Mouse (Mus musculus) MN1 (cell line): ENCODE measurements around the gene Scube2.

Experiments
- DNase-seq: peaks from one replicate; pipeline ENCODE4 v3.0.0-alpha.2; 2016; ENCODE audit warnings: low spot score

Gene Scube2

GRCm38 (mm10) chr7:109865370-109866229, at the start of gene Scube2:
Scube2 (minus strand) TSS chr7:109865679.
- DNase-seq = no peak

DNA sequence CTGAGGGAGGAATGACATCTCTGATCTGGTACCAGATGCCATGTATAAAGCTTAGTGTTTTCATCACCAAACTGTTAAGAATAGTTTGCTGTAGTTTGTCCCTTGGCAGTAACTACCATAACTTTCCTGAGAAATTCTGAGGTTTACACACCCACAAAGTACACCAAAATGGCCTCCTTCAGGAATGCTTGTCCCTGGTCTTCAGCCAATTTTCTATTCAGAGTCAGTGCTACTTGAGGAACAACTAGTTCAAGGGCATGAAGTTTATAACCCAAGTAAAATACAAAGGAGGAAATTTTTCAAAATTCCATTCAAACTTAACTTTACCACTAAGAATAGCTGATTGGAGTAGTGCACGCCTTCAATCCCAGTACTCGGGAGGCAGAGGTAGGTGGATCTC, 40.7 kb upstream of the Scube2 start:
- DNase-seq = no peak

DNA sequence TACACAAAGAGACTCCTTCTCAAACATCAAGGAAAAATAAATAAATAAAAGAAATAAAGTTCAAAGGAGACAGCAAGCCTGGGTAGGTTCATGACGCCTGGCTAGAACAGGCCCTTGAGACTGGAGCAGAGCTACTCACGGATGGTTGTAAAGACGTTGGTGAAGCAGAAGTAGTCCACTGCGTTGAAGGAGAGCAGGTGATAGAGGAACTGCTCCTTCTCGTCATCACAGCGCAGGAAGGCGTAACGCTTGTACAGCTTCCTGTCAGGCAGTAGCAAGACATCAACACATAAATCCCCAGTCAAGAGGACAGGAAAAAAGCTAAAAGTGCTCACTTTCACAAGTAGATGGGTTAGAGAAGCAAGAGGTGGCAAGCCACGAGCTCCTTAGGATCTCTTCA, 35.4 kb upstream of the Scube2 start:
- no peak for DNase-seq

DNA sequence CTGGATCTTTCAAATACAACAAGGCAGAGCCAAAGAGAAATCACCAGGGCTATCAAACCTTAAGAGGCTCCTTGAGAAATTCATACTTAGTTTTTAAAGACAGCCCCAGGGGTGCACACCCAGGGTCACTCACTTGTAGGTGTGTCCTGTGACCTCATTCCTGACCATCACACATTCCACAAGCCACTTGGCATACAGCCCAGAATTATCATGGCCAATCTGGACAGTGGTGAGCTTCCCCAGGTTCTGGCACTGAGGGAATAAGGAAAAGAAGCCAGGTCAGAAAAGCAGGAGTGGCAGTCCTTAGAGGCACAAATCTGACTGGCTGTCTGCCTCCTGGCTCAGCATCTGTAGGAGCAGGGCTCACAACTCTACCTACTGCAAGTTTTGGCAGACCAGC, 33.4 kb upstream of the Scube2 start:
- peak; percentile 45 for DNase-seq

- peak; percentile 54 for DNase-seq
Observed at GRCm38 (mm10) chr7:109892530-109892929, 27.1 kb upstream of the Scube2 start.

DNA sequence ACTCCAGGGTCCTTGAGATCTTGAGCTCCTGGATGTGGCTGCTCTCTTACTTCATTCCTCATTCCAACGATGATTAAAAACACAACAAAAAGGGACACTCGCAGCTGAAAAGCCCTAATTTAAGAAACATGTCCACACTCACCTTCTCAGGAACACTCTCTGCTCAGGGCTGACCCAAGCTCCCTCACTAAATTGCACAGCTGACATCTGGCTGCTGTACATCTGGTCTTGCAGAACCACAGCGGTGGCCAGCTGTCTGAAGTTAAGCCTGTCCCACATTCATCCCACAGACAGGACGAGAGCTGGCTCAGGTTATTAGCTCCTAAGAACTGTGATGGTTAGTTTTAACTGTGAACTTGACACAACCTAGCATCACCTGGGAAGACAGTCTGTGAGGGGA, 26.3 kb upstream of the Scube2 start:
- no peak for DNase-seq

DNA sequence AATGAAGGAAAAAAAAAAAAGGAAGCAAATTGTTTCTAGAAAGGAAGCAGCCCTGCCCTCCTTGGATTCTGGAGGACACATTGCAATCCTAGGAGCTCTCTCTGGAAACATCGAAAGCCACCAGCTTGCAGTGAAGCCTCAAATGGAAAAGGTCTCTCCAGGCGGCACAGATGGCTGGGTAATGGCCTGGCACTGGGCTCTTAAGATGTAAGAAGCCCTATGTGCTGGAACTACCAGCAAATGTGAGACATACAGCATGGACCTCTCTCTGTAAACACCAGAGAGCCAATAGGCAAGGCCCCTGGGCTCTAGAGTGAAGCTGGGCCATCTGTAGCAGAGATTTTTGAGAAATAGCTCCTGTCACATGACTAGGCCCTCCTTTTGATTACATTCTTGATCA, 24.8 kb upstream of the Scube2 start:
- DNase-seq = no peak

DNA sequence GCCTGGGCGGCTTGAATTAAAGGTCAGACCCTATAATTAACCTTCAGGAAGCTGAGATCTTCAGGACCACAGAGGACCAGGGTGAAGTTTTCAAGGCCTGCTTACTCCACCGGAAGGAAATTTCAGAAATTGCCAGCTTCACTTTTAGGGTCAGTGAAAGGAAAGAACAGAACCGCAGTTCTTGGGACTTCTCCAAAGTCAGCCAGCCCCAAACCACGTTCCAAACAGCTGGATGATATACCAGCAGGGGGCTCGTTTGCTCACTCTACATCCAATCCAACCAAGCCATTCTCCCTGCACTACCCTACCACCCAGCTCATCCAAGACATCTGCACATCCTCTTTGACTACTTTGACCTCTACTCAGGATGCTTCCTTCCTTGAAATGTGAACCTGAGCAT, 23.8 kb upstream of the Scube2 start:
- no peak for DNase-seq

- no peak for DNase-seq
Observed at GRCm38 (mm10) chr7:109886249-109886648, 20.8 kb upstream of the Scube2 start.

DNA sequence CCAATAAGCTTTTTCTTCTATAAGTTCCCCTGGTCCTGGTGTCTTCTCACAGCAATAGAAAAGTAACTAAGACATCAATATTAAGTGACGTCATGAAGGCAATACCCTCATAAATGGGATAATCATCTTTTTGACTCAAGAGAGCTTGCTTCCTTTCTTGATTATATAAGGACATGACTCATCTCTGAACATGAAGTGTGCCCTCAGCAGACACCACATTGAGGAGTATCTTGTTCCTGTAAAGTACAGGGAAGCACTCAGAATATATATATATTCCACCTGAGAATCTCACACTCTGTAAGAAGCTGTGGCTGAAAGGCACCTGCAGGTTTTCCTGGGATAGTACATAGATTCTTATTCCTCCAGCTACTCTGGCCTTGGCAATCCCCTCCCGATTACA, 17.1 kb upstream of the Scube2 start:
- DNase-seq = no peak

DNA sequence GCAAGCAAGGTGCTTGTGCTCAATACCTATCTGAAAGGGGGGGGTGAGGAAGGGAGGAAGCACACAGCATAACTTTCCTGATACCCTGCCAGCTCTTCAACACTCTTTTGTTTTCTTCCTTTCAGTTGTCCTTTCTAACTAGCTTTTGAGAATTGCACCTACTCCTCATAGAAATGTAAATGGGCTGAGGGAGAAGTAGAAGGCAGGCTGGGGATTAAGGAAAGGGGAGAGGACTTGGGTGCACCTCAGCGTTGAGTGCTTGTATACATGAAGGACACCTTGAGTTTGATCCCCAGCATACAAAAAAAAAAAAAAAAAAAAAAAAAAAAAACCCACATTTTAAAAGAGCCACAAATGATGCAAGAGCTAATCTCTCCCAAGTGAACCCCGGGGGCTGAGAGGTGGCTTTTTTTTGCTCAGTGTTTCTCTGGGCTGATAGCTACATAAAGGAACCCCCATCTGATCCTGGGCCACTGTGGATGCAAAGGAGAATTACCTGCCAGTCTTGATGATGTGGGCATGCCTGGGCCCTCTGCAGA, 16.2 kb upstream of the Scube2 start:
- no peak for DNase-seq

DNA sequence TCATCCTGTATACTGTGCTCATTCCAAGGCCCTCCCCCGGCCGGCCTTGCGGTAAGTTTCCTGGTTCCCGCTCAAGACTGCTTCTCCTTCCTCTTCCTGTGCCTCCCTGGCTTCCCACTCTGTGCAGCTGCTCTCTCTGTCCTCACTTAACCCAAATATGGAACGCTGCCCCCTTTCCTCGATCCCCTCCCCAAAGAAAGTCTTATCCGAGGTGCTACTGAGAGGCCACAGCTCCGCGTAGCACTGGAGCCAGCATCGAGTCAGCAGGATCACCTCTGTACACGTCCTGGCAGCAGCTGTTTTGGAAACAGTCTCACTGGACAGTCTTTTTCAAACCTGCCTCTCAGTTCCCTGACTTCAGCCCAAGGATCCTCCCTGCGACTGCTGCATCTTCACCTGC, 13.7 kb upstream of the Scube2 start:
- DNase-seq = no peak

GRCm38 (mm10) chr7:109876085-109876484, 10.6 kb upstream of the Scube2 start:
- DNase-seq = no peak

DNA sequence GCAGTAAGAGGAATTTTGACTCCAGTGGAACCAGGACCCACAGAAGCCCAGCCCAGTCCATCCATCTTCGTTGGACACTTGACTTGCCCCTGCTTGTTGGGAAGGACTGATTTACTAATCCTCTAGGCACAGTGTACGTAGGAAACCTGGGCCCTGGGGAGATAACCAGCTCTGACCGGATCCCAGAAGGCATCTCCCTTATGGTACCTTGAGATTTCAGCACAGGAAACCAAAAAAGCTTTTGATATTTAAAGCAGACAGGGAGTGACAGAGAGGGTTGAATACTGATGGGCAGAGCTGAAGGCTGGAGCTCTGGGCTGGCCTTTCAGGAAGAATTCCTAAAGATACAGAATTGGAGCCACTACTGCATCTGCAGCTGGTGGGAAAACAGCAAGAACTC, 10.1 kb upstream of the Scube2 start:
- DNase-seq = no peak

DNA sequence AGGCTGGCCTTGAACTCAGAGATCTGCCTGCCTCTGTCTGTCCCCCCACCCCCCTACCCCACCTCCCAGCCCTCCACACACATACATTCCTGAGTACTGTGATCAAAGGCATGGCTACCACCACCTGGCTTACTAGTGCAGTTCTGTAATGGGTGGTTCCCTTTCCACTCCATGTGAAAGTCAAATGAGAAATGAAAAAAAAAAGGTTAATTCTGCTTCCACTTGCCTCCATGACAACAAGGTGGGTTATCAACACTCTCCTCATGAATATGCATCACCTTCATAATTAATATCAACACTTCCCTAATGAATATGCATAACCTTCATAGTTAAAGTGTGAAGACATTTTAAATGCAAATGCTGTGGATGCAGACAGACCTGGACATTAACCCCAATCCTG, 9.6 kb upstream of the Scube2 start:
- no peak for DNase-seq

DNA sequence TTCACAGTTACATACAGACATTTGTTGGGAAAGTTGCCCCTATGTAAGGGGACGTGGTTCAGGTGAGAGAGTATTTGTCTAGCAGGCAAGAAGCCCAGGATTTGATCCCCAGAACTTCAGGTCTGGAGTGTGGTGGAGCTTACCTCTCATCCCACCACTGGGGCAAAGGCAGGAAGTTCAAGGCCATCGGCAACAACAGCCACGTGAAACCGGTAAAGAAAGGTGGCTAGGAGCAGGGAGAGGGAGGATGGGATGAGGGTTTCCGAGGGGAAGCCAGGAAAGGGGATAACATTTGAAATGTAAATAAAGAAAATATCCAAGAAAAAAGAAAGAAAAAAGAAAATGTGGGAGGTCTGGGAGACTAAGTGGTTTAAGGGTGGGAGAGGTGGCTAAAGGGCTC, 7.7 kb upstream of the Scube2 start:
- DNase-seq = no peak

- no peak for DNase-seq
Observed at GRCm38 (mm10) chr7:109871232-109871631, 5.8 kb upstream of the Scube2 start.

DNA sequence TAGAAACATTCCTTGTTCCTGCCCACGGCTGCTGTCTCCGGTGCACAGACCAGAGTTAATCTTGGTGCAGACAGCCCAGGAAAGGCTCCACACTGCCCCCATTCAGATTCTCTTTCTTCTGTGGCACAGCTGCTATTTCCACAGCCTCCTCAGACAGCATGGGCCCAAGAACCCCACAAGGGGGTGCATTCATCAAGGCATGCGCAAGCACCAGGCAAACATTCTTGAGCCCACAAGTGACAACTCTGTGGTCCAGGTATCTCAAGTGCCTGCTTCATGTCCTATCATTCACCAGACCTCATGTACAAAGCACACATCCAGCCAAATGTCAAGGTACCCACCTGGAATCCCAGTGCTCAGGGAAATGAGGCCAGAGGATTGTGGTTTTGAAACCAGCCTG, 3.0 kb upstream of the Scube2 start:
- DNase-seq = no peak

DNA sequence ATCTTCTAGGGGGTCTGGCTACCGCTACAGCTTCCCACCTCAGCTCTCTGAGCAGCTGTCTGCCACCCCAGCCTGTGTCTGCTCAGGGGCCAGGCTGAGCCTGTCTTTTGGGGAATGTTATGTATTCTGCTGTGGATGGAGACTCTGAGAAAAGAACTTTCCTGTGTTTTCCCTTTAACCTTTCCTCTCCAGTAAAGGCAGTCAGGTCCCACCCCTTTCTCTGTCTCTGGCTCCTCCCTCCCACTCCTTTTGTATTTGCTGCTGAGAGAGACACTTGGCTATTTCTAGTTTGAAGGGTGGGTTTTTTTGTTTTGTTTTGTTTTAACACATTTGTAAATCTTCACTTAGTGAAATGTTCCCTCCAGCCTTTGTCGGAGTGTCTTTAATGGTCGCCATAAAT, 1.2 kb upstream of the Scube2 start:
- no peak for DNase-seq

- DNase-seq = no peak
Observed at GRCm38 (mm10) chr7:109863561-109863960, 1.9 kb downstream of the Scube2 start.

GRCm38 (mm10) chr7:109860162-109860561, 5.3 kb downstream of the Scube2 start:
- no peak for DNase-seq

DNA sequence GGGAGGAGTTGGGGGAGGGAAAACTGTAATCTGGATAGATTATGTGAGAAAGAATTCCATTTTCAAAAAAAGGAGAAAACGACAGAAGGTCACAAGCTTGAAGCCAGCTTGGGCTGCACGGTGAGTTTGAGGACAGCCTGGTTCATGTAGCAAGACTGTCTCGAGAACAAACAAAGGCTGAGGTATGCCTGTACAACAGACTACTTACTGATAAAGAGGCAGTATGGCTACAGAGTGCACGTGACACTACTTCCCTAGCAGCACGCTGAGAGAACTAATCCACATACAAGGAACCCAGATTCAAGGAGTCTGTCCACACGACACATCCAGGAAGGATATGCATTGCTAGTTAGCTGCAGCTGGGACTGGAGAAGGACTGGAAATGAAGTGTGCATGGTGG, 6.1 kb downstream of the Scube2 start:
- no peak for DNase-seq

DNA sequence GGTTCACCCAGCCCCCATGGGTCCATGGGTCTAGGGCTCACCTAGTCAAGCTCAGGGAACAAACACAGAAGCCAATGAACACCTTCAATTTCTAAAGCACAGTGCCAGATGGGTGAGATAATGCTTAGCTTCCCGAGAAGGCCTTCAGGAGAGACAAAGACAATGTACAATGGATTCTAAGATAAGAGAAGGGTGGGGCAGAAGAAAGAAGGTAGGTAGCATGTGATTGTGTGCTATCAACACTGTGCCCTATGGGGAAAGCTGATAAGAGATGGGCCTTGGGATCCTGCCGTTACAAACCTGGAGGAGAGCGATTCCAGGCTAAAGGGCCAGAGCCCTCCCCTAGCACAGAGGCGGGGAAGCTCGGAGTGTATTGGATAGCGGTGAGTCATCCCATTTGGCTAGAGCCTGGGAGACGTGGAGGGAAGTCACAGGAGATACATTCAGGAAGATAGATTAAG, 12.7 kb downstream of the Scube2 start:
- DNase-seq = peak; percentile 60

DNA sequence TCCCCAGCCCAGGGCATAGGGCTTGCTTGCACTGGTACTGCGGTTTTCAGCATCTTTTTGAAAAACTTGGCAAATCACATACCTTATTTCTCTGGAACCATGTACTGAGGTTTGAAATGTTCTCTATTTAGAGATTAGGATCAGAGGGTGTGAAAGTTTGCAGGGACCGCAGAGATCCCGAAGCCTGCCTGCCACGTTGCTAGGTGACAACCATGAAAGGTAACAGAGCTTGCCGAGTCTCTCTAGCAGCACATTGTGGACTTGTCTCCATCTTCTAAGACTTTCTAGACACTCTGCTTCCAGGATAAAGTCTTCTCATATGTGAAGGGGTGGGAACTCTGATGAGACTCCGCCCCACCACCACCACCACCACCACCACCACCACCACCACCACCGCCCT, 13.5 kb downstream of the Scube2 start:
- no peak for DNase-seq
